Mouse (Mus musculus): ENCODE data around the gene Sdc1. TPM values are rescaled to one million over a fixed set of nuclear protein-coding genes. Genes with fewer than 3 reads are reported as not detected.

Gene Sdc1
- polyA plus RNA-seq, 1 experiment, result 156 TPM

DNA sequence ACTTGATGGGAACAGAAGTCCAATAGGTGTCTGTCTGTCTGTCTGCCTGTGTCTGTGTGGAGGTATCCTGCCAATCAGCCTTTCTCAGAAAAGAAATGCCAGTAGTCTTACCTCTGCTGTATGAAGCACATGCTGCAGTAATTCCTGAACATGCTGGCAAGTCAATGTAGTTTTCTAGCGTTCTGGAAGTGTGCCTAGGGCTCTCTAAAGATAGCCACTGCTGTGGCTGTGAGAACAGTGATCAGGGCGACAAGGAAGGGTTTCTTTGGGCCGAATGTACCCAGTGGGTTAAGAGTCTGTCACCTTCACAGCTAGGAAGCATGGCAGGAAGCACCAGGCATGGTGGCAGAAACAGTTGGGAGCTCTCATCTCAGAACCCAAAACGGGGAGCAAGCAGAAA is 17.0 kb upstream of the Sdc1 start:
- Histone ChIP-seq H3K36me3 (ENCODE audit: control insufficient read depth, insufficient read depth) (peaks cover 28% of the 10 kb centered on the region), H3K4me2 (ENCODE audit: low read depth) (no peak overlapping the region), H3ac (ENCODE audit: control insufficient read depth, insufficient read length) (no peak overlapping the region), H3K27me3 (ENCODE audit: control insufficient read depth, insufficient read depth, insufficient read length) (no peaks in the 10 kb centered on the region), H3K4me3 (no peak overlapping the region), H3K79me2 (ENCODE audit: control insufficient read depth, insufficient read depth) (no peaks in the 10 kb centered on the region)
- TF ChIP-seq MYOG (IDR thresholded peaks at IDR 0.05; ENCODE audit: control insufficient read depth in 1 of 3, insufficient read depth in 1 of 3, insufficient read length in 2 of 3, low read depth in 2 of 3) (no peak), MYOD1 (IDR thresholded peaks at IDR 0.05; ENCODE audit: control insufficient read depth in 1 of 3, insufficient read length in 2 of 3, low read depth in 2 of 3) (no peak), USF1 (IDR thresholded peaks at IDR 0.05; ENCODE audit: low read depth) (no peak), CEBPB (IDR thresholded peaks at IDR 0.05; ENCODE audit: insufficient read depth, poor library complexity, severe bottlenecking) (no peak), TCF3 (IDR thresholded peaks at IDR 0.05; ENCODE audit: insufficient read length, low read depth) (no peak), SRF (IDR thresholded peaks at IDR 0.05; ENCODE audit: control insufficient read depth, insufficient read length, low read depth) (no peak), E2F4 (IDR thresholded peaks at IDR 0.05; ENCODE audit: insufficient read depth) (no peak), MAX (IDR thresholded peaks at IDR 0.05; ENCODE audit: low read depth) (no peak), POLR2A (IDR thresholded peaks at IDR 0.05; ENCODE audit: insufficient read length, low read depth) (no peak), POLR2AphosphoS2 (IDR thresholded peaks at IDR 0.05; ENCODE audit: insufficient read length, low read depth) (no peak), REST (IDR thresholded peaks at IDR 0.05; ENCODE audit: insufficient read depth, insufficient read length) (no peak), TCF12 (IDR thresholded peaks at IDR 0.05; ENCODE audit: insufficient read depth, poor library complexity, severe bottlenecking) (no peak)

DNA sequence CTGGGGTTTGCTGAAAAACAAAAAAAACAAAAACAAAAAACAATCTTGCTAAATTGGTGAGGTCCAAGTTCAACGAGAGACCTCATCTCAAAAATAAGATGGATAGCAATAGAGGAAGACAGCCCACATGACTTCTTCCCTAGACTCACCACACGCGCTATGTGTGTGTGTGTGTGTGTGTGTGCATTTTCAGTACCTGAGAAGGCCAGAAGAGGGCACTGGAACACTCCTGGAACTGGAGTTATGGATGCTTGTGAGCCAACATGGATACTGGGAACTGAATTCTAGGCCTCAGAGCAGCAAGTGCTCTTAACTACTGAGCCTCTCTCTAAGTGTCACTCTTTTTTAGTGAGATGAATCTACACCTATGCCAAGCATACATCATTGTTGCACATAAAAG is 13.1 kb upstream of the Sdc1 start:
- peaks cover 11% of the 10 kb centered on the region for H3K36me3 ChIP-seq (ENCODE audit: control insufficient read depth, insufficient read depth)

DNA sequence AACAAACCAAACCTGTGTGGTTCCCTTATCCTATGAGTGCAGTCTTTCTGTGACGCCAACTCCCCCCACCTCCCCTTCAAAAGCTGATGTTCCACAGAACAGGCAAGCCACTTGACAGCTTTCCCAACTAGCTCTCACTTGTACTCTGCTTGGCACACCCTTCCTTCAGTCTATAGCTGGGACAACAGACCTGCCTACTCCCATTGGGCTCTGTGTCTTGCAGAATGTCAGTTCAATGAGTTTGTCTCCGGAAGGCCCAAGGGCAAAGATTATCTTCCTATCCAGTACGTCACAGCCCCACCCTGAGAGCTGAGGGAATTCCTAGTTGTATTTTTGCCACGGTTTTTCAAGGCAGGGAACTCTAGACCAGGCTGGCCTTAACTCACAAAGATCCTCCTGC is 12.0 kb upstream of the Sdc1 start:
- Histone ChIP-seq H3ac (ENCODE audit: control insufficient read depth, insufficient read length) (no peak overlapping the region), H3K79me2 (ENCODE audit: control insufficient read depth, insufficient read depth) (no peaks in the 10 kb centered on the region), H3K36me3 (ENCODE audit: control insufficient read depth, insufficient read depth) (peaks cover 7% of the 10 kb centered on the region), H3K4me2 (ENCODE audit: low read depth) (no peak overlapping the region), H3K27me3 (ENCODE audit: control insufficient read depth, insufficient read depth, insufficient read length) (no peaks in the 10 kb centered on the region), H3K4me3 (no peak overlapping the region)
- no peak for TF ChIP-seq SRF (IDR thresholded peaks at IDR 0.05; ENCODE audit: control insufficient read depth, insufficient read length, low read depth)
- TF ChIP-seq REST (IDR thresholded peaks at IDR 0.05; ENCODE audit: insufficient read depth, insufficient read length), result no peak
- no peak for TF ChIP-seq USF1 (IDR thresholded peaks at IDR 0.05; ENCODE audit: low read depth)
- TF ChIP-seq TCF12 (IDR thresholded peaks at IDR 0.05; ENCODE audit: insufficient read depth, poor library complexity, severe bottlenecking), result no peak
- no peak for TF ChIP-seq TCF3 (IDR thresholded peaks at IDR 0.05; ENCODE audit: insufficient read length, low read depth)
- TF ChIP-seq E2F4 (IDR thresholded peaks at IDR 0.05; ENCODE audit: insufficient read depth), result no peak
- no peak for TF ChIP-seq MYOD1 (IDR thresholded peaks at IDR 0.05; ENCODE audit: control insufficient read depth in 1 of 3, insufficient read length in 2 of 3, low read depth in 2 of 3)
- no peak for TF ChIP-seq CEBPB (IDR thresholded peaks at IDR 0.05; ENCODE audit: insufficient read depth, poor library complexity, severe bottlenecking)

More for the DNA sequence above, 13.1 kb upstream of the Sdc1 start:
- Histone ChIP-seq H3K79me2 (ENCODE audit: control insufficient read depth, insufficient read depth) (no peaks in the 10 kb centered on the region), H3K27me3 (ENCODE audit: control insufficient read depth, insufficient read depth, insufficient read length) (no peaks in the 10 kb centered on the region), H3K4me2 (ENCODE audit: low read depth) (no peak overlapping the region), H3ac (ENCODE audit: control insufficient read depth, insufficient read length) (no peak overlapping the region), H3K4me3 (no peak overlapping the region)
- TF ChIP-seq TCF3 (IDR thresholded peaks at IDR 0.05; ENCODE audit: insufficient read length, low read depth) (no peak), E2F4 (IDR thresholded peaks at IDR 0.05; ENCODE audit: insufficient read depth) (no peak), MYOD1 (IDR thresholded peaks at IDR 0.05; ENCODE audit: control insufficient read depth in 1 of 3, insufficient read length in 2 of 3, low read depth in 2 of 3) (no peak), POLR2AphosphoS2 (IDR thresholded peaks at IDR 0.05; ENCODE audit: insufficient read length, low read depth) (peak; percentile 21), CEBPB (IDR thresholded peaks at IDR 0.05; ENCODE audit: insufficient read depth, poor library complexity, severe bottlenecking) (no peak), POLR2A (IDR thresholded peaks at IDR 0.05; ENCODE audit: insufficient read length, low read depth) (no peak)

DNA sequence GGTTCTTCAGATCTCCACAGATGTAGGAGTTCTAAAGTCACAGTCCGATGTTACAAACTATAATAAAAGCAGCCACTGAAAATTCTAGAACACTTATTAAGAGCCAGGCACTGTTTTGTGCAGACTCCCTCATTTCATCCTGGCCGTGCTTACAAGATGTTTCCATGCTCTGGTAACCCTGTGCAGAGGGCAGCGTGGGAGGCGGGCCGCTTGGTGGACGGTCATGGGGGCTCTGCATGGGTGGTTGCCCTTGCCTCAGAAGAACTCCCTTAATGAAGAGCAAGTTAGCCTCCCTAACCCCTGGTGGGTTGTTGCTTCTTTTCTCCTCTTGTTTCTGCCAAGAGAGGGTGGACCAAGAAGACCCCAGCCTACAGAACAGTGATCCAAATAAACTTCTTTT is 11.3 kb upstream of the Sdc1 start:
- Histone ChIP-seq H3K4me3 (no peak overlapping the region), H3K4me2 (ENCODE audit: low read depth) (no peak overlapping the region), H3K27me3 (ENCODE audit: control insufficient read depth, insufficient read depth, insufficient read length) (no peaks in the 10 kb centered on the region), H3K36me3 (ENCODE audit: control insufficient read depth, insufficient read depth) (peaks cover 7% of the 10 kb centered on the region), H3K79me2 (ENCODE audit: control insufficient read depth, insufficient read depth) (no peaks in the 10 kb centered on the region), H3ac (ENCODE audit: control insufficient read depth, insufficient read length) (no peak overlapping the region)
- TF ChIP-seq TCF12 (IDR thresholded peaks at IDR 0.05; ENCODE audit: insufficient read depth, poor library complexity, severe bottlenecking), result no peak
- no peak for TF ChIP-seq POLR2A (IDR thresholded peaks at IDR 0.05; ENCODE audit: insufficient read length, low read depth)
- TF ChIP-seq MYOD1 (IDR thresholded peaks at IDR 0.05; ENCODE audit: control insufficient read depth in 1 of 3, insufficient read length in 2 of 3, low read depth in 2 of 3), result no peak
- no peak for TF ChIP-seq SRF (IDR thresholded peaks at IDR 0.05; ENCODE audit: control insufficient read depth, insufficient read length, low read depth)
- no peak for TF ChIP-seq USF1 (IDR thresholded peaks at IDR 0.05; ENCODE audit: low read depth)
- TF ChIP-seq REST (IDR thresholded peaks at IDR 0.05; ENCODE audit: insufficient read depth, insufficient read length), result no peak
- TF ChIP-seq MYOG (IDR thresholded peaks at IDR 0.05; ENCODE audit: control insufficient read depth in 1 of 3, insufficient read depth in 1 of 3, insufficient read length in 2 of 3, low read depth in 2 of 3), result no peak
- no peak for TF ChIP-seq TCF3 (IDR thresholded peaks at IDR 0.05; ENCODE audit: insufficient read length, low read depth)
- no peak for TF ChIP-seq E2F4 (IDR thresholded peaks at IDR 0.05; ENCODE audit: insufficient read depth)
- TF ChIP-seq POLR2AphosphoS2 (IDR thresholded peaks at IDR 0.05; ENCODE audit: insufficient read length, low read depth), result no peak
- TF ChIP-seq CEBPB (IDR thresholded peaks at IDR 0.05; ENCODE audit: insufficient read depth, poor library complexity, severe bottlenecking), result no peak
- no peak for TF ChIP-seq MAX (IDR thresholded peaks at IDR 0.05; ENCODE audit: low read depth)

DNA sequence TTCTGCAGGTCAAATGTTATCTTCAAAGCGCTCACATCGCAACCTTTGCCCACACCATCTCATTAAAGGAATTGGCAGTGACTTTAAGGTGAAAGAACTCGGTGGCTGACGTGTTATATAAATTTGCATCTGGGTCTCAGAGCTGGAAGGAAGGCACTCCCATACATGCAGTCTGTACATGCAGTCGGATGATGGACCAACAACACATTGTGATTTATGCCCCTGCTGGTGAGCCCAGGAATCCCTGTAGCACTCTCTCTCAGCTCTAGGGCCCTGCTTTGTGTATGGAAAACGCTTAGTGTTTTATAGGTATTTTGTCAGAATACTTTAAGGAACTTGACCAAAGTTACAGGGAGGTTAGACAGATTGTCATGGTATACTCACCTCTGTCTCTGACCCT is 10.6 kb upstream of the Sdc1 start:
- H3K79me2 ChIP-seq (ENCODE audit: control insufficient read depth, insufficient read depth), result no peaks in the 10 kb centered on the region
- H3K4me2 ChIP-seq (ENCODE audit: low read depth), result no peak overlapping the region
- peaks cover 7% of the 10 kb centered on the region for H3K36me3 ChIP-seq (ENCODE audit: control insufficient read depth, insufficient read depth)
- TF ChIP-seq E2F4 (IDR thresholded peaks at IDR 0.05; ENCODE audit: insufficient read depth) (no peak), TCF3 (IDR thresholded peaks at IDR 0.05; ENCODE audit: insufficient read length, low read depth) (no peak), MAX (IDR thresholded peaks at IDR 0.05; ENCODE audit: low read depth) (no peak), MYOD1 (IDR thresholded peaks at IDR 0.05; ENCODE audit: control insufficient read depth in 1 of 3, insufficient read length in 2 of 3, low read depth in 2 of 3) (no peak), USF1 (IDR thresholded peaks at IDR 0.05; ENCODE audit: low read depth) (no peak), CEBPB (IDR thresholded peaks at IDR 0.05; ENCODE audit: insufficient read depth, poor library complexity, severe bottlenecking) (no peak), MYOG (IDR thresholded peaks at IDR 0.05; ENCODE audit: control insufficient read depth in 1 of 3, insufficient read depth in 1 of 3, insufficient read length in 2 of 3, low read depth in 2 of 3) (no peak), TCF12 (IDR thresholded peaks at IDR 0.05; ENCODE audit: insufficient read depth, poor library complexity, severe bottlenecking) (no peak), POLR2A (IDR thresholded peaks at IDR 0.05; ENCODE audit: insufficient read length, low read depth) (no peak), REST (IDR thresholded peaks at IDR 0.05; ENCODE audit: insufficient read depth, insufficient read length) (no peak), SRF (IDR thresholded peaks at IDR 0.05; ENCODE audit: control insufficient read depth, insufficient read length, low read depth) (no peak), POLR2AphosphoS2 (IDR thresholded peaks at IDR 0.05; ENCODE audit: insufficient read length, low read depth) (no peak)
- H3K4me3 ChIP-seq, result no peak overlapping the region
- no peak overlapping the region for H3ac ChIP-seq (ENCODE audit: control insufficient read depth, insufficient read length)
- no peaks in the 10 kb centered on the region for H3K27me3 ChIP-seq (ENCODE audit: control insufficient read depth, insufficient read depth, insufficient read length)

Measured in myocyte (in vitro differentiated cells).